Mouse (Mus musculus) right cerebral cortex, postnatal 14 days (tissue): ENCODE data around the gene Ttll1.

ENCODE experiments used
- DNase-seq: peaks from one replicate; pipeline ENCODE4 v3.0.0; 2022

The Ttll1 gene

GRCm38 (mm10) chr15:83510805-83511405 lies at the start of gene Ttll1:
Gene Ttll1 (minus strand): TSS chr15:83510893.
- DNase-seq: peak; percentile 94

GRCm38 (mm10) chr15:83555161-83555974 lies 44.7 kb upstream of the Ttll1 start:
- DNase-seq: peak; percentile 85

- no peak for DNase-seq
Observed at GRCm38 (mm10) chr15:83553831-83554230, 43.1 kb upstream of the Ttll1 start.

- no peak for DNase-seq
Observed at GRCm38 (mm10) chr15:83550137-83550536, 39.4 kb upstream of the Ttll1 start.

- DNase-seq: no peak
Observed at GRCm38 (mm10) chr15:83547144-83547543, 36.5 kb upstream of the Ttll1 start.

GRCm38 (mm10) chr15:83546029-83546428 lies 35.3 kb upstream of the Ttll1 start:
- no peak for DNase-seq

- no peak for DNase-seq
Observed at GRCm38 (mm10) chr15:83541647-83542287, 31.1 kb upstream of the Ttll1 start.

- DNase-seq: no peak
Observed at GRCm38 (mm10) chr15:83539905-83540304, 29.2 kb upstream of the Ttll1 start.

- DNase-seq: no peak
Observed at GRCm38 (mm10) chr15:83538855-83539254, 28.2 kb upstream of the Ttll1 start.

GRCm38 (mm10) chr15:83535890-83536231 lies 25.2 kb upstream of the Ttll1 start:
- no peak for DNase-seq

- DNase-seq: no peak
Observed at GRCm38 (mm10) chr15:83534960-83535889, 24.5 kb upstream of the Ttll1 start.

- DNase-seq: no peak
Observed at GRCm38 (mm10) chr15:83532606-83533005, 21.9 kb upstream of the Ttll1 start.

- no peak for DNase-seq
Observed at GRCm38 (mm10) chr15:83531961-83532469, 21.3 kb upstream of the Ttll1 start.

- DNase-seq: no peak
Observed at GRCm38 (mm10) chr15:83530688-83531087, 20.0 kb upstream of the Ttll1 start.

- no peak for DNase-seq
Observed at GRCm38 (mm10) chr15:83530233-83530632, 19.5 kb upstream of the Ttll1 start.

GRCm38 (mm10) chr15:83529765-83530164 lies 19.1 kb upstream of the Ttll1 start:
- no peak for DNase-seq

- DNase-seq: no peak
Observed at GRCm38 (mm10) chr15:83528892-83529291, 18.2 kb upstream of the Ttll1 start.

- no peak for DNase-seq
Observed at GRCm38 (mm10) chr15:83527747-83528146, 17.1 kb upstream of the Ttll1 start.

- DNase-seq: no peak
Observed at GRCm38 (mm10) chr15:83527092-83527437, 16.4 kb upstream of the Ttll1 start.

GRCm38 (mm10) chr15:83526424-83527091 lies 15.9 kb upstream of the Ttll1 start, which contains the start of gene Bik:
Gene Bik (plus strand): TSS chr15:83526862.
- DNase-seq: peak; percentile 32

- DNase-seq: no peak
Observed at GRCm38 (mm10) chr15:83524333-83524729, 13.6 kb upstream of the Ttll1 start.
